Mouse (Mus musculus) induced T-regulatory cell, adult 2 months (primary cell): Measurements from ENCODE around the gene Appl2.

Source experiments
- DNase-seq: peaks from one replicate; pipeline ENCODE4 v3.0.0-alpha.2; 2012; ENCODE audit warnings: low read depth

Appl2 gene

GRCm38 (mm10) chr10:83565449-83566441 is 82.8 kb downstream of the Appl2 start:
- DNase-seq, result peak; percentile 8

GRCm38 (mm10) chr10:83563005-83563404 is 85.5 kb downstream of the Appl2 start:
- DNase-seq, result no peak
